Mouse (Mus musculus) adrenal gland, postnatal 14 days (tissue): Measurements from ENCODE around the gene Fam19a5. TPM values are rescaled to one million over a fixed set of nuclear protein-coding genes. Genes with fewer than 3 reads are reported as not detected.
A peak's percentile ranks its signal among the peaks of the same experiment; 100 is the strongest.

Experiments used
- DNase-seq: peaks from one replicate; pipeline ENCODE4 v3.0.0; 2021; ENCODE audit warnings: mixed read lengths
- total RNA-seq: library from RNA; stranded (reverse); gene quantifications from 2 replicates; pipeline ENCODE4 v1.2.3, GENCODE M21; 2021

Gene Fam19a5
- total RNA-seq, 1 experiment from 2014 or later = 7.3 TPM

- no peak for DNase-seq
Observed at GRCm38 (mm10) chr15:87596731-87597130, 52.6 kb downstream of the Fam19a5 start.

GRCm38 (mm10) chr15:87597149-87597548 is 53.0 kb downstream of the Fam19a5 start:
- peak; percentile 55 for DNase-seq

- DNase-seq = no peak
Observed at GRCm38 (mm10) chr15:87597766-87598165, 53.7 kb downstream of the Fam19a5 start.

- no peak for DNase-seq
Observed at GRCm38 (mm10) chr15:87598636-87599035, 54.5 kb downstream of the Fam19a5 start.

- no peak for DNase-seq
Observed at GRCm38 (mm10) chr15:87603316-87603715, 59.2 kb downstream of the Fam19a5 start.

GRCm38 (mm10) chr15:87605504-87606280 is 61.6 kb downstream of the Fam19a5 start:
- no peak for DNase-seq

GRCm38 (mm10) chr15:87606702-87607101 is 62.6 kb downstream of the Fam19a5 start:
- no peak for DNase-seq

GRCm38 (mm10) chr15:87609236-87609635 is 65.1 kb downstream of the Fam19a5 start:
- DNase-seq = no peak

- peak; percentile 94 for DNase-seq
Observed at GRCm38 (mm10) chr15:87623966-87624609, 80.0 kb downstream of the Fam19a5 start.

- DNase-seq = peak; percentile 24
Observed at GRCm38 (mm10) chr15:87624610-87625091, 80.6 kb downstream of the Fam19a5 start.

GRCm38 (mm10) chr15:87625236-87626023 is 81.3 kb downstream of the Fam19a5 start:
- DNase-seq = peak; percentile 93

- DNase-seq = no peak
Observed at GRCm38 (mm10) chr15:87635272-87635671, 91.2 kb downstream of the Fam19a5 start.

- DNase-seq = no peak
Observed at GRCm38 (mm10) chr15:87636407-87636806, 92.3 kb downstream of the Fam19a5 start.

GRCm38 (mm10) chr15:87637234-87637633 is 93.1 kb downstream of the Fam19a5 start:
- no peak for DNase-seq

- no peak for DNase-seq
Observed at GRCm38 (mm10) chr15:87638270-87638669, 94.2 kb downstream of the Fam19a5 start.

- DNase-seq = no peak
Observed at GRCm38 (mm10) chr15:87646313-87647061, 102.4 kb downstream of the Fam19a5 start.

- peak; percentile 42 for DNase-seq
Observed at GRCm38 (mm10) chr15:87649651-87650050, 105.6 kb downstream of the Fam19a5 start.

- peak; percentile 42 for DNase-seq
Observed at GRCm38 (mm10) chr15:87654551-87654950, 110.5 kb downstream of the Fam19a5 start.

- DNase-seq = no peak
Observed at GRCm38 (mm10) chr15:87656496-87657155, 112.5 kb downstream of the Fam19a5 start.

GRCm38 (mm10) chr15:87659729-87660128 is 115.6 kb downstream of the Fam19a5 start:
- peak; percentile 20 for DNase-seq

- DNase-seq = no peak
Observed at GRCm38 (mm10) chr15:87661954-87662353, 117.9 kb downstream of the Fam19a5 start.
